Mouse (Mus musculus) bone marrow macrophage, adult 2 months (primary cell): ENCODE results near the gene Prpf6. TPM values are rescaled to one million over a fixed set of nuclear protein-coding genes. Genes with fewer than 3 reads are reported as not detected.

Experiments
- H3K27ac ChIP-seq: 2 replicates; pipeline ENCODE4 v1.5.1; 2012; ENCODE audit warnings: low read depth, low read length; ENCODE audit not compliant: insufficient read depth
- H3K4me1 ChIP-seq: 2 replicates; pipeline ENCODE4 v1.6.1; 2012; ENCODE audit warnings: low read length; ENCODE audit not compliant: control insufficient read depth, insufficient read depth
- H3K4me3 ChIP-seq: 2 replicates; pipeline ENCODE4 v1.5.1; 2012; ENCODE audit warnings: mild to moderate bottlenecking, low read length, moderate library complexity; ENCODE audit not compliant: insufficient read depth
- CTCF ChIP-seq: IDR thresholded peaks from 2 replicates; pipeline ENCODE4 v1.5.1; 2012; ENCODE audit warnings: low read depth, mild to moderate bottlenecking, low read length, moderate library complexity
- POLR2A ChIP-seq: IDR thresholded peaks from 2 replicates; pipeline ENCODE4 v1.6.1; 2012; ENCODE audit warnings: mild to moderate bottlenecking, low read depth, low read length, borderline replicate concordance
- polyA plus RNA-seq: library from polyadenylated mRNA; stranded (reverse); fragments of >200 nt; gene quantifications from 2 replicates; pipeline ENCODE4 v1.2.4, GENCODE M21; 2012; ENCODE audit not compliant: missing spikeins, insufficient read depth, insufficient read length

Gene Prpf6
- polyA plus RNA-seq, 1 experiment, result 45.7 TPM

DNA sequence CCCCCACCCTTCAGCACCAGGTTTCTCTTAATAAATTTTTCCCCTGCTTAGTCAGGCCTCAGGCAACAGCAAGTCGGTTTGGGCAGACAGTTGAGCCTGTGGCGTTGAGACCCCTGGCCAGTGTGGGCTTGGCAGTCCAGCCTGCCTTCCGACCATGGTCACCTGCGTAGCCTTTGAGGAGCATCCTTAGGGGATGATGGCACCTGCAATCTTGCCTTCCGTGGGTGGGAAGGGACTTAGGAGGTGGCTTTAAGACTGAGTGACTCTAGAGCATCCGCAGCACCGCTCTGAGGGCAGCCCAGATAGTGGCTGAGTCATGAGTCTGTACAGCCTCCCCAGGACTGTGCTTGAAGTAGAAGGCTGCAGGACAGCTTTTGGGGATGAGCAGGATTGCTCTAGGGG, 89.0 kb downstream of the Prpf6 start:
- 0 out of 2 replicates have a peak, but pooled peaks have one; percentile 19 for TF ChIP-seq POLR2A
- no peak for TF ChIP-seq CTCF
- H3K4me3 ChIP-seq, result peak overlapping the region; percentile 68
- H3K4me1 ChIP-seq, result peaks cover 12% of the 10 kb centered on the region
- H3K27ac ChIP-seq, result no peak overlapping the region

DNA sequence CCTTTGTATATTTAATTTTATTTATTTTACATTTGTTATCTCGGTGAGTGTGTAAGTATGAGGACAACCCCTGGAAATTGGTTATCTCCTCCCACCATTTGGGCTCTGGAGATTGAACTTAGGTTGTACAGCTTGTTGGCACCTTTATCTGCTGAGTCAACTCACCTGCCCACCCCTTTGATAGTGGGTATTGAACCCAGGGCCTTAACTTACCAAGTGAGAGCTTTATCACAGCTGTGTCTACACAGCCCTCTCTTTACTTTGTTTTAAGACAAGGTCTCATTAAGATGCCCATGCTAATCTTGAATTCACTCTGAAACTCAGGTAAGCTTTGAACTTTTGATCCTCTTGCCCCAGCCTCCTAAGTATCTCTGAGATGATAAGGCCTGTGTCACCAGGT, 90.3 kb downstream of the Prpf6 start:
- Histone ChIP-seq H3K4me1 (peaks cover 9% of the 10 kb centered on the region; the same call in 1 of the 2 replicates), H3K27ac (no peak overlapping the region), H3K4me3 (no peak overlapping the region)
- TF ChIP-seq POLR2A, result no peak
- no peak for TF ChIP-seq CTCF

DNA sequence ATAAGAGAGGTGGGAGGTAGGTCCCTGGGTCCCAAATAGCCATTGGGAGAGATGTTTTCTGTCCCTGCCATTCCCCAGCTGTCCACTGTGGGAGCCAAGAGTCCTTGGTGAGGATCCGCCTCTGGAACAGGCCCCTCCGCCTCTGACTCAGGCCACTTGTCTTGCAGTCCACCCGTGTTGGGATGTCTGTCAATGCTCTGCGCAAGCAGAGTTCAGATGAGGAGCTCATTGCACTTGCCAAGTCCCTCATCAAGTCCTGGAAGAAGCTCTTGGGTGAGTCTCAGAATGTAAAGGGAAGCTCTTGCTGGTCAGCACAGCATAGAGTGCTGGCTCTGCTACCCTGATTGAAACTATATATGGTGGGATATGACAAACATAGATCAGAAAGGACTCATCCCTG, 91.7 kb downstream of the Prpf6 start:
- TF ChIP-seq CTCF (no peak), POLR2A (no peak)
- H3K4me3 ChIP-seq, result no peak overlapping the region
- H3K4me1 ChIP-seq, result peaks cover 9% of the 10 kb centered on the region; the same call in 1 of the 2 replicates
- H3K27ac ChIP-seq, result no peak overlapping the region

DNA sequence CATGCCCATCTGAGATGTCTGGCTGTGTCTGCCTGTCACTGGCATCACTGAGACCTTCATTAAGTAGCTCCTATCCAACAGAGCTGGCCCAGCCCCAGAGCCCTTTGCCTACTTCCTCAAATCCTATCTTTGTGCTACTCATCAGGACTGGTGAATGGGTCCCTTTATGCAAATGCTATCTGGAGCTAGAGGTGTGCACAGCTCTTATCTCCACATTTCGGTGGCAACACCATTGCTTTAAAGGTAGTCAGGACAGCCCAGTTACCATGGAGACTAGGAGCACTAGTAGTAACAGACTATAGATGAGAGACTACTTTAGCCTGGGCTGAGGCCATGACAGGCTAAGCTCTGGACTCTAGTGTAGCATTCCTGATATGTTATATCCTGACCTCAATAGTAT, 93.0 kb downstream of the Prpf6 start:
- H3K4me3 ChIP-seq, result no peak overlapping the region
- no peak overlapping the region for H3K27ac ChIP-seq
- TF ChIP-seq CTCF, result no peak
- TF ChIP-seq POLR2A, result no peak
- peaks cover 8% of the 10 kb centered on the region; the same call in 1 of the 2 replicates for H3K4me1 ChIP-seq

DNA sequence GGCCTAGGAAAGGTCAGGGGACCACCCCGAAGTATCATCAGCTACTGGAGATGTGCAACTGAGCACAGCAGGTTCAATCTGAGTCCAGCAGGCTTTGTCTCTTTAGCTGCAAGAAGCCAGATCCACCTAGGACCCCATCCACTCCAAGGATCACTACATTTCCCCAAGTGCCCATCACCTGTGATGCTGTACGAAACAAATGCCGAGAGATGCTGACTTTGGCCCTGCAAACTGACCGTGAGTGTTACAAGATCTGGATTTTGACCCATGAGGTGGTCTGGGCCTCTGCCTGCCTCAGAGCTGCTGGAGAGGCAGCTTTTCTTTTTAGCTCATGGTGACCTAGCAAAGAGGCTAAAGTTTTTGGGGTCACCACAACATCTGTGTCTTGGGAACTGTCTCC, 94.0 kb downstream of the Prpf6 start:
- TF ChIP-seq POLR2A (no peak), CTCF (no peak)
- H3K4me3 ChIP-seq, result no peak overlapping the region
- peaks cover 18% of the 10 kb centered on the region for H3K4me1 ChIP-seq
- H3K27ac ChIP-seq, result no peak overlapping the region

DNA sequence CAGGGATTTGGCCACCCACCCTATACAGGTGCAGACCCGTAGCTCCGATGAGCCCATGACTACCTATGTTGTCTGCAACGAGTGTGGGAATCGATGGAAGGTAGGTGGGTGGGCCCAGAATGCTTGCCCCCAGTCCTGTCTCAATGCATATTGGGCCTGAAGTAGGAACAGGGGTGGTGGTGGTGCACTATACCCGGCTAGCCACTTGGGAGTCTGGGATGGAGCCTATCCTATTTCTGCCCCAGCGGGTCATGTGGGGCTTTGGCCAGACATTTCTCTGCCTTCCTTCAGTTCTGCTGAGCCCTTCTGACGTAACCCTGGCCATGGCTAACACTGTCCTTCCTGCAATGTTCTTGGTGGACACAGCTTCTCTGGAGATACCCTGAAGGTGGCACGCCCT, 95.9 kb downstream of the Prpf6 start:
- Histone ChIP-seq H3K4me1 (peaks cover 32% of the 10 kb centered on the region), H3K27ac (no peak overlapping the region), H3K4me3 (no peak overlapping the region)
- TF ChIP-seq CTCF (no peak), POLR2A (no peak)

DNA sequence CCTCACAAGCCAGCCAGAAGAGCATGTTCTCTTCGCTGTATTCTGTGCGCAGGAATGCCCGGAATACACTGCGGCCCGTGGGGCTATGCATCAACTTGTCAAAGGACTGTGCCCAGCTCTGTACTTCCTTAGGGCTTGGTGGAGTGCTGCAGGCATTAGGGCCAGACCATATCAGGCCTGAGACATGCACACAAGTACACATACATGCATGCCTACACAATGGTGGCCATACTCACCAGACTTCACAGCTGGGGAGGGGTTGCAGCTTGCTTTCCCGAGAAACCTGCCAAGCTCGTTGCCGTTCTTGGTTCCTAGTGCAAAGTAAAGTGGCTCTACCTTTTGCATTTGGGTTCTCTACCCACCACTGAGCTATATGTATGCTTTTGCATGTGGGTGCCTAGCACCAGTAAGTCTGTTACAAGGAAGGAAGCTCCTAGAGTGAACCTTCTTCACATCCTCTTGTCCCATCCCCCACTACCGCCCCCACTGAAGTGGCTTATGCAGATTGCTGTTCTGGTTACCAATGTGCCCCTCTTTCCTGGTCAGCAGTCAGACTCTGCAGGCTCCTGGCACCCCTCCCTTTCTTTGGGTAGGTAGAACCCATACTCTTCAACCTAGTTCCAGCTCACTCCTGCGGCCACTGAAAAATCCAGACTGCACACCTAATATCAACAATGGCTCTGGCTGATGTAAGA, 97.9 kb downstream of the Prpf6 start:
- Histone ChIP-seq H3K4me3 (no peak overlapping the region), H3K27ac (no peak overlapping the region), H3K4me1 (peaks cover 35% of the 10 kb centered on the region)
- no peak for TF ChIP-seq POLR2A
- no peak for TF ChIP-seq CTCF

DNA sequence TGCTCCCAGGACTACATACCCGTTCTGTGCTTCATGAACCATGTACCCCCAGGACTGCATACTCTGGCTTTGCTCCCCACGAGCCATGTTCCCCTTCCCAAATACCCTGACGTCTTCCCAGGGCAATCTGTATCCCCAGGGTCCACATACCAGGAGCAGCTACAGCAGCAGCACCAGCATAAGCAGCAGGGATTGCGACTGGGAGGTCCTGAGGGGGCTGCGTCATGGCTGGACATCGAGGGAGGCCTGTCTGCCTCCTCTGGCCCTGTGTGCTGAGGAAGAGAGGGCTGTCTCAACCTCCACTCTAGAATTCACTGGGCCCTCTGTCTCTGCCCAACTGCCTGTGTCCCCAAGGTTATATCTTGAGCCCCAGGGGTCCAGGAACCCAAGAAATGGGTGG, 99.4 kb downstream of the Prpf6 start:
- Histone ChIP-seq H3K27ac (peak overlapping the region; percentile 48; the same call in 1 of the 2 replicates), H3K4me1 (peaks cover 32% of the 10 kb centered on the region), H3K4me3 (peak overlapping the region; percentile 86)
- TF ChIP-seq CTCF (no peak), POLR2A (no peak)

DNA sequence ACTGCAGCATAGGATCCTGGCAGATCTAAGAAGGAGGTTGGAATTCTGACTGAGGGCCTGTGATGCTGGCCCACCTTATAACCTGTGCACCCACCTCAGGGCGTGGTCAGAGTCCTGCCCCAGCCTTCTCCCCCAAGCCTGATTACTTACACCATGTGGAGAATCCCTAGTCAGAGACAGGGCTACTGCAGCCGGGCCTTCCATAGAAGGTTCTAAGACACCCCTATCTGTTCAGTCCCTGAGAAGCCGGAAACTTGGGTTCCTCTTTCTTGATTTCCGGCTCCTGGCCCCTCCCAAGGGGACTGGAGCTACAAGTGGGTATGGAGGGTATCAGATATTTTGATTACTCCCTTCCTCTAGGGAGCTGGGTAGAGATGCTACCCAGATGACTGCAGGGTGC, 99.9 kb downstream of the Prpf6 start:
- TF ChIP-seq CTCF (no peak), POLR2A (no peak)
- peak overlapping the region; percentile 86 for H3K4me3 ChIP-seq
- H3K27ac ChIP-seq, result peak overlapping the region; percentile 48
- H3K4me1 ChIP-seq, result peaks cover 32% of the 10 kb centered on the region

DNA sequence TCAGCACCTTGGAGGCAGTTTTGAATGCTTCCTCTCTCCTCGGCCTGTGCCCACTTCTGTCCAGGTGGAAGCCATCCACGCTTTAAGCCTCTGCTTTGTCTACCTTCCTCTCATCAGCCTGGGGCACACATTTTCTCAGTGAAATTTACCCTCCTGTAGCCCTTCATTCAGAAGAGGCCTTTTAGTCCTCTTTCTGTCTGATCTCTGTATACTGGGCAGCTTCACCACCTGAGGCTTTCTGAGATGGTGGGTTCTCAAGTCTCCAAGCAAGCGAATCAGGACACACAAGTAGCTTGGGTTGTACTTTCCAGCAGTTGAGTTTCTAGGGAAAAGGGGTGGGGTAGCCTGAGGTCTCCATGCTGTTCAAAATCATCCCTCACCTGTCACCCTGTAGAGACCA, 100.6 kb downstream of the Prpf6 start:
- peak overlapping the region; percentile 86 for H3K4me3 ChIP-seq
- TF ChIP-seq POLR2A (no peak), CTCF (no peak)
- peak overlapping the region; percentile 96; the same call in 1 of the 2 replicates for H3K27ac ChIP-seq
- peaks cover 32% of the 10 kb centered on the region for H3K4me1 ChIP-seq
